ENCODE assay signal across 23 mouse cellular contexts in the genomic region with DNA sequence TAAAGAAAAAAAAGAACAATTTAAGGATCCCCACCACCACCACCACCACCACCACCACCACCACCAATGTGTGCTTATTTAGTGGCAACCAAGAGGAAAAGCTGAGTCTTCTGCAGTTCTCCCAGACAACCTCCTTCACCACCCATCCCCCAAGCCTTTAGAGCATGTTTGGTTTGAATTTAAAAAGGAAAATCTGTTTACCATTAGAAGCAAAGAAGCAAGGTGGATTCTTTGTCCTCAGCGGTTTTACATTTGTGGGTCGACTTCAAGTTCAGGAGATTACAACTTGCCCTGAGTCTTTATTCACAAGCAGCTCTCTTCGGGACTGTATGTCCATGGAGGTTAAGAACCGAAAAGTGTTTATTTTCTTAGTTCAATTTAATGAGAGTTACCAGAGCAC. TPM values are rescaled to one million over a fixed set of nuclear protein-coding genes. Genes with fewer than 3 reads are reported as not detected.
DNase-seq lines count a peak whose midpoint lies in the region; ATAC-seq and TF ChIP-seq lines count a peak whose summit lies in the region.
"Had no signal": no experiment of that assay in that cellular context is flagged by ENCODE, and none has a peak within 500 bp of the region (broad histone marks: within the 10 kb centered on the region; RNA-seq: fewer than 3 reads in every experiment).

No protein-coding gene starts in this region.

- peaks cover 48% of the 10 kb centered on the region for H3K4me1 ChIP-seq in midbrain, embryonic 13.5 days (replicated peaks)
- peaks cover 38% of the 10 kb centered on the region for H3K4me1 ChIP-seq in midbrain, embryonic 10.5 days
- peaks cover 13% of the 10 kb centered on the region for H3K4me1 ChIP-seq in hindbrain, postnatal 0 days (ENCODE audit: insufficient read depth, low read length)
- H3K4me1 ChIP-seq in neural tube, embryonic 15.5 days: peaks cover 39% of the 10 kb centered on the region

- TF ChIP-seq CTCF in hindbrain, postnatal 0 days (IDR thresholded peaks at IDR 0.05; ENCODE audit: low read depth): no peak

- WGBS in midbrain, embryonic 13.5 days: 32% methylated on average over 4 of the region's 4 CpGs
- WGBS in midbrain, embryonic 10.5 days: 29% methylated on average over 4 of the region's 4 CpGs
- WGBS in hindbrain, postnatal 0 days: 48% methylated on average over 4 of the region's 4 CpGs
- 43% methylated on average over 4 of the region's 4 CpGs for WGBS in neural tube, embryonic 15.5 days

- H3K4me2 ChIP-seq in midbrain, embryonic 13.5 days (replicated peaks): peak overlapping the region; percentile 28; the same call in 1 of the 2 replicates
- H3K4me2 ChIP-seq in hindbrain, postnatal 0 days (ENCODE audit: low read depth, low read length): 0 out of 2 replicates have a peak overlapping the region, but pooled peaks have one; percentile 59
- H3K4me2 ChIP-seq in neural tube, embryonic 15.5 days: peak overlapping the region; percentile 68
- H3K4me2 ChIP-seq: embryonic facial prominence, embryonic 15.5 days; heart, embryonic 11.5 days; liver, embryonic 11.5 days had no signal

- H3K27ac ChIP-seq in midbrain, embryonic 13.5 days: no peak overlapping the region; the same call in 1 of the 2 replicates
- no peak overlapping the region for H3K27ac ChIP-seq in midbrain, embryonic 10.5 days (replicated peaks)
- no peak overlapping the region for H3K27ac ChIP-seq in hindbrain, postnatal 0 days
- peak overlapping the region; percentile 35; the same call in 1 of the 2 replicates for H3K27ac ChIP-seq in neural tube, embryonic 15.5 days (replicated peaks)
- H3K27ac ChIP-seq: embryonic facial prominence, embryonic 15.5 days; kidney, embryonic 15.5 days had no signal

- H3K36me3 ChIP-seq in midbrain, embryonic 13.5 days: no peaks in the 10 kb centered on the region
- H3K36me3 ChIP-seq in midbrain, embryonic 10.5 days: no peaks in the 10 kb centered on the region
- no peaks in the 10 kb centered on the region for H3K36me3 ChIP-seq in hindbrain, postnatal 0 days (ENCODE audit: insufficient read depth, low read length)
- H3K36me3 ChIP-seq in neural tube, embryonic 15.5 days: no peaks in the 10 kb centered on the region
- H3K36me3 ChIP-seq: embryonic facial prominence, embryonic 15.5 days; G1E; kidney, embryonic 15.5 days; midbrain, embryonic 12.5 days had no signal

- no peak for ATAC-seq in midbrain, embryonic 13.5 days
- ATAC-seq in hindbrain, postnatal 0 days: no peak
- ATAC-seq in neural tube, embryonic 15.5 days (ENCODE audit: low FRiP score): no peak
- no peak for ATAC-seq in inflammation-experienced regulatory T-cells, adult 6 months
- ATAC-seq: CD4-positive, CD25-positive, alpha-beta regulatory T cell, adult 4 months; intestine, embryonic 16.5 days had no signal

- H3K4me3 ChIP-seq in midbrain, embryonic 13.5 days (replicated peaks): no peak overlapping the region
- H3K4me3 ChIP-seq in midbrain, embryonic 10.5 days: no peak overlapping the region
- H3K4me3 ChIP-seq in hindbrain, postnatal 0 days (ENCODE audit: low read length): no peak overlapping the region
- no peak overlapping the region for H3K4me3 ChIP-seq in neural tube, embryonic 15.5 days (replicated peaks)
- H3K4me3 ChIP-seq: kidney, embryonic 15.5 days had no signal

- peak; percentile 39 for DNase-seq in embryo, embryonic 10.5 days (ENCODE audit: low spot score)
- no peak for DNase-seq in embryo, embryonic 9.5 days (ENCODE audit: extremely low spot score)
- no peak for DNase-seq in midbrain, embryonic 10.5 days (ENCODE audit: low spot score)
- no peak for DNase-seq in hindbrain, postnatal 0 days (ENCODE audit: low spot score)
- DNase-seq in right cerebral cortex, postnatal 4 days: no peak
- DNase-seq: cerebellum, postnatal 25 days; gastrocnemius, postnatal 25 days; heart, postnatal 14 days; lung, adult 2 months; lung, postnatal 4 days; right cerebral cortex, postnatal 25 days; thymus, postnatal 14 days had no signal

- H3K9ac ChIP-seq in midbrain, embryonic 13.5 days (replicated peaks): no peak overlapping the region
- H3K9ac ChIP-seq in hindbrain, postnatal 0 days (replicated peaks; ENCODE audit: low read length): no peak overlapping the region
- H3K9ac ChIP-seq in neural tube, embryonic 15.5 days (replicated peaks): no peak overlapping the region
- H3K9ac ChIP-seq: embryonic facial prominence, embryonic 15.5 days; kidney, embryonic 15.5 days had no signal

- no peaks in the 10 kb centered on the region for H3K9me3 ChIP-seq in midbrain, embryonic 13.5 days
- no peaks in the 10 kb centered on the region for H3K9me3 ChIP-seq in midbrain, embryonic 10.5 days (replicated peaks)
- no peaks in the 10 kb centered on the region for H3K9me3 ChIP-seq in hindbrain, postnatal 0 days (ENCODE audit: low read length)
- H3K9me3 ChIP-seq in neural tube, embryonic 15.5 days (replicated peaks): no peaks in the 10 kb centered on the region
- H3K9me3 ChIP-seq: embryonic facial prominence, embryonic 15.5 days; G1E; kidney, embryonic 15.5 days; midbrain, embryonic 12.5 days had no signal

- no peaks in the 10 kb centered on the region for H3K27me3 ChIP-seq in midbrain, embryonic 13.5 days
- H3K27me3 ChIP-seq in midbrain, embryonic 10.5 days (ENCODE audit: low read depth, poor library complexity, severe bottlenecking): peaks cover 8% of the 10 kb centered on the region; the same call in 1 of the 2 replicates
- no peaks in the 10 kb centered on the region for H3K27me3 ChIP-seq in hindbrain, postnatal 0 days (ENCODE audit: insufficient read depth, low read length)
- H3K27me3 ChIP-seq in neural tube, embryonic 15.5 days (replicated peaks): no peaks in the 10 kb centered on the region
- H3K27me3 ChIP-seq: midbrain, embryonic 12.5 days had no signal

RNA-seq across cellular contexts. Expression of gene Chn1, which starts 1.8 kb away (rescaled TPM):
- polyA plus RNA-seq in midbrain, embryonic 13.5 days (2015; fragmentation: Nextera tagmentation; extraction: Ambion mirVana): 105 and 109 TPM in 2 replicates
- polyA plus RNA-seq in midbrain, embryonic 10.5 days (2016; fragmentation: Nextera tagmentation; extraction: Ambion mirVana): 38.9 and 51.8 TPM in 2 replicates
- total RNA-seq in hindbrain, postnatal 0 days (2014; rRNA removed): 95.3 and 111 TPM in 2 replicates
- 63.8 and 68.8 TPM in 2 replicates for polyA plus RNA-seq in hindbrain, postnatal 0 days (2015; fragmentation: Nextera tagmentation; extraction: Ambion mirVana)
- 78.8 and 101 TPM in 2 replicates for polyA plus RNA-seq in neural tube, embryonic 15.5 days (2015; fragmentation: Nextera tagmentation; extraction: Ambion mirVana)
- polyA plus RNA-seq in inflammation-experienced regulatory T-cells, adult 6 months (2017; shearing (Covaris generic)): 1 to 10 TPM in 2 of 3 experiments, under 1 TPM in 1; 0.57 to 4.3 (median 2.3) TPM
